Comparison of ENCODE assay signal across 9 mouse cellular contexts in genomic region chr7:34607334-34607970, GRCm38 (mm10). TPM values are rescaled to one million over a fixed set of nuclear protein-coding genes. Genes with fewer than 3 reads are reported as not detected.
A peak's percentile ranks its signal among the peaks of the same experiment; 100 is the strongest.
DNase-seq lines count a peak whose midpoint lies in the region; ATAC-seq and TF ChIP-seq lines count a peak whose summit lies in the region.
"Had no signal": no experiment of that assay in that cellular context is flagged by ENCODE, and none has a peak within 500 bp of the region (broad histone marks: within the 10 kb centered on the region; RNA-seq: fewer than 3 reads in every experiment).

No protein-coding gene starts in this region.

- H3K4me1 ChIP-seq in forebrain, postnatal 0 days (ENCODE audit: insufficient read depth) = peaks cover 6% of the 10 kb centered on the region; the same call in 1 of the 2 replicates
- peaks cover 3% of the 10 kb centered on the region; the same call in 1 of the 2 replicates for H3K4me1 ChIP-seq in midbrain, embryonic 11.5 days (ENCODE audit: control insufficient read depth, insufficient read depth, low read length)

- TF ChIP-seq CTCF in forebrain, postnatal 0 days (IDR thresholded peaks at IDR 0.05; ENCODE audit: low read depth) = no peak

- no peak overlapping the region for H3K4me3 ChIP-seq in forebrain, postnatal 0 days (ENCODE audit: low read depth, low read length)
- no peak overlapping the region for H3K4me3 ChIP-seq in midbrain, embryonic 11.5 days (ENCODE audit: low read depth, low read length)

- H3K9me3 ChIP-seq in forebrain, postnatal 0 days (ENCODE audit: low read length) = no peaks in the 10 kb centered on the region
- no peaks in the 10 kb centered on the region for H3K9me3 ChIP-seq in midbrain, embryonic 11.5 days (ENCODE audit: control insufficient read depth, low read length)

- H3K27me3 ChIP-seq in forebrain, postnatal 0 days (ENCODE audit: insufficient read depth, low read length) = no peaks in the 10 kb centered on the region
- no peaks in the 10 kb centered on the region for H3K27me3 ChIP-seq in midbrain, embryonic 11.5 days (ENCODE audit: control insufficient read depth, insufficient read depth, low read length)

- WGBS in forebrain, postnatal 0 days = 56% methylated on average over 5 of the region's 5 CpGs
- WGBS in midbrain, embryonic 11.5 days = 86% methylated on average over 5 of the region's 5 CpGs

- H3K36me3 ChIP-seq in forebrain, postnatal 0 days (ENCODE audit: insufficient read depth) = no peaks in the 10 kb centered on the region
- no peaks in the 10 kb centered on the region for H3K36me3 ChIP-seq in midbrain, embryonic 11.5 days (ENCODE audit: control insufficient read depth, insufficient read depth, low read length)

- no peak overlapping the region for H3K27ac ChIP-seq in forebrain, postnatal 0 days (ENCODE audit: low read depth, low read length)
- peak overlapping the region; percentile 35; the same call in 1 of the 2 replicates for H3K27ac ChIP-seq in midbrain, embryonic 11.5 days (ENCODE audit: low read depth, low read length)

- ATAC-seq in forebrain, postnatal 0 days = peak; percentile 67
- no peak for ATAC-seq in midbrain, embryonic 11.5 days (ENCODE audit: low FRiP score)

- H3K4me2 ChIP-seq in forebrain, postnatal 0 days (ENCODE audit: low read depth) = no peak overlapping the region
- no peak overlapping the region for H3K4me2 ChIP-seq in midbrain, embryonic 11.5 days

- H3K9ac ChIP-seq in forebrain, postnatal 0 days = no peak overlapping the region
- no peak overlapping the region for H3K9ac ChIP-seq in midbrain, embryonic 11.5 days (ENCODE audit: low read length)

- peak; percentile 51 for DNase-seq in MN1 (ENCODE audit: low spot score)
- peak; percentile 14 for DNase-seq in NIH3T3 (ENCODE audit: low read depth)
- DNase-seq in forebrain, postnatal 0 days = no peak
- peak; percentile 84 for DNase-seq in midbrain, embryonic 11.5 days (ENCODE audit: low spot score, missing footprints)
- no peak for DNase-seq in embryo, embryonic 10 days (ENCODE audit: low spot score)
- no peak for DNase-seq in adrenal gland, postnatal 36 days
- DNase-seq in layer of hippocampus, postnatal 25 days (ENCODE audit: extremely low spot score in 1 of 2, low spot score in 1 of 2) = no peak
- DNase-seq: lung, postnatal 14 days; thymus, postnatal 36 days had no signal

RNA-seq across cellular contexts. Expression of gene Kctd15, which starts 49.1 kb away (rescaled TPM):
- 57.9 and 59.4 TPM in 2 replicates for total RNA-seq in forebrain, postnatal 0 days (2014; rRNA removed)
- 16.7 and 18.3 TPM in 2 replicates for polyA plus RNA-seq in forebrain, postnatal 0 days (2015; fragmentation: Nextera tagmentation; extraction: Ambion mirVana)
- 13.6 and 15.9 TPM in 2 replicates for polyA plus RNA-seq in midbrain, embryonic 11.5 days (2014; fragmentation: Nextera tagmentation; extraction: Ambion mirVana)
- total RNA-seq in adrenal gland, postnatal 36 days (2021) = 10 to 100 TPM in 1 of 2 experiments, 1 to 10 TPM in 1; 9.0 to 11.3 TPM
- 10 to 100 TPM; 14.8 to 17.0 TPM for total RNA-seq in layer of hippocampus, postnatal 25 days (2021)

Comparison
In these comparisons a context has a peak if more than half of its experiments do, and no peak if none do; other contexts are left out.
1. DNase-seq: peak in MN1 (single experiment), NIH3T3 (single experiment) and midbrain, embryonic 11.5 days (single experiment); none in forebrain, postnatal 0 days (single experiment), embryo, embryonic 10 days (single experiment), adrenal gland, postnatal 36 days (0 of 2) and layer of hippocampus, postnatal 25 days (0 of 2).